In the genomic region with DNA sequence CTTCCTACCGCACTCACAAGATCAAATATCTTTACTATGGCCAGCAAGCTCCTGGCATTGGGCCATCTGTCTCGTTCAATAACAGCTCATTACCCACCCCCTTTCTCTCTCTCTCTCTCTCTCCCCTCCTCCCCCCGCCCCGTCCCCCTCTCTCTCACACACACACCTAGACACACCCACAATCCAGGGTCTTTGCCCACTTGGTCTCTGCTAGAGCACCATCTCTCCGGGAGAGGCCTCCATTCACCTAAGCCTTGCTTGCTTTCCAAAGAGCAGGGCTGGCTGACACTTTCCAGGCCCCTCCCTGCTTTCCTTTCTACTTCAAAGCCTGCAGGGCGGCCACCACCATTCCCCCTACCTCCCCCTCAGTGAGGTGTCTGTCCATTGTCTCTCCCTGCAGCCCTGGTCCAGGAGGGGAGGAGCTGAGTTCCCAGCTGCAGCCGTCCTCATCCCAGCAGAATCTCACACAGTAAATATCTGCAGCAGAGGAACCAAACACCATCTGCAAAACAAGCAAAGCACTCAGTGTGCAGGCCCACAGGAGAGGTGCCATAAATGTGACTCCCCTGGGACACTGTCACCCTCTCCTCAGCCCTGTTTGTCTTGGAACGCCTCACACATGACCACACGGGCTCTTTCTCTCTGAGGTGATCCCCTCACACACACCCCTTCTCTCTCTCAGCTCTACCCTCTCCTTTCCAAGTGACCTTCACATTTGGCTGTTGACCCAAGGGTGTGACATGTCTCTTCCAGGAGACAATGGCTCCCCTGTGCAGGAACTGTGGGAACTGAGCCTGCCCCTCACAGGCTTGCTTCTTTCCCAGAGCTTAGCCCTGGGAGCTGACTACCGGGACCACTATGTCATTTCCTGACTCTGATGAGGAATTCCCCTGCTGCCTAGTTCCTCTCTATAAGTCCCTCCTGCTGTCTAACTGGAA, we compare ENCODE assay signal across 9 mouse cellular contexts. TPM values are rescaled to one million over a fixed set of nuclear protein-coding genes. Genes with fewer than 3 reads are reported as not detected.
A peak's percentile ranks its signal among the peaks of the same experiment; 100 is the strongest.
DNase-seq lines count a peak whose midpoint lies in the region; ATAC-seq and TF ChIP-seq lines count a peak whose summit lies in the region.
"Had no signal": no experiment of that assay in that cellular context is flagged by ENCODE, and none has a peak within 500 bp of the region (broad histone marks: within the 10 kb centered on the region; RNA-seq: fewer than 3 reads in every experiment).

No protein-coding gene starts in this region.

- no peaks in the 10 kb centered on the region for H3K27me3 ChIP-seq in embryonic facial prominence, embryonic 10.5 days (replicated peaks; ENCODE audit: low read depth, poor library complexity, severe bottlenecking)
- no peaks in the 10 kb centered on the region for H3K27me3 ChIP-seq in heart, postnatal 0 days (ENCODE audit: control insufficient read depth, insufficient read depth, low read length)
- H3K27me3 ChIP-seq in limb, embryonic 15.5 days, result no peaks in the 10 kb centered on the region

- no peaks in the 10 kb centered on the region for H3K36me3 ChIP-seq in embryonic facial prominence, embryonic 10.5 days (replicated peaks)
- no peaks in the 10 kb centered on the region for H3K36me3 ChIP-seq in heart, postnatal 0 days (replicated peaks; ENCODE audit: control insufficient read depth, insufficient read depth, low read length)
- no peaks in the 10 kb centered on the region for H3K36me3 ChIP-seq in limb, embryonic 15.5 days

- H3K9me3 ChIP-seq in embryonic facial prominence, embryonic 10.5 days, result no peaks in the 10 kb centered on the region
- H3K9me3 ChIP-seq in heart, postnatal 0 days (replicated peaks; ENCODE audit: control insufficient read depth, low read length), result no peaks in the 10 kb centered on the region
- H3K9me3 ChIP-seq in limb, embryonic 15.5 days, result no peaks in the 10 kb centered on the region

- WGBS in embryonic facial prominence, embryonic 10.5 days, result 4% methylated on average over 10 of the region's 10 CpGs
- 12% methylated on average over 10 of the region's 10 CpGs for WGBS in heart, postnatal 0 days
- WGBS in limb, embryonic 15.5 days, result 10% methylated on average over 10 of the region's 10 CpGs

- DNase-seq in adrenal gland, postnatal 10 days, result peak; percentile 52
- DNase-seq in adrenal gland, postnatal 4 days (ENCODE audit: low spot score in 2 of 2), result no peak
- peak; percentile 78 for DNase-seq in embryonic facial prominence, embryonic 10.5 days (ENCODE audit: low spot score)
- DNase-seq in heart, postnatal 0 days (ENCODE audit: low spot score), result peak; percentile 77
- no peak for DNase-seq in urinary bladder, adult 18-20 months (ENCODE audit: low spot score in 2 of 2)
- DNase-seq in T-cell, adult 2 months (ENCODE audit: low spot score), result no peak

- H3K4me2 ChIP-seq in heart, postnatal 0 days (ENCODE audit: low read depth, low read length), result peak overlapping the region; percentile 20; the same call in 1 of the 2 replicates
- peak overlapping the region; percentile 19; the same call in 1 of the 2 replicates for H3K4me2 ChIP-seq in limb, embryonic 15.5 days

- H3K4me1 ChIP-seq in embryonic facial prominence, embryonic 10.5 days, result peaks cover 73% of the 10 kb centered on the region
- peaks cover 54% of the 10 kb centered on the region for H3K4me1 ChIP-seq in heart, postnatal 0 days (ENCODE audit: control insufficient read depth, insufficient read depth)
- H3K4me1 ChIP-seq in limb, embryonic 15.5 days, result peaks cover 32% of the 10 kb centered on the region

- TF ChIP-seq CTCF in heart, postnatal 0 days (IDR thresholded peaks at IDR 0.05; ENCODE audit: low read depth), result no peak

- ATAC-seq in heart, postnatal 0 days (ENCODE audit: insufficient read depth, low read depth), result peak; percentile 70
- ATAC-seq in limb, embryonic 15.5 days (ENCODE audit: insufficient number of reproducible peaks, low FRiP score, low TSS enrichment, low read depth), result peak; percentile 50
- ATAC-seq in monocyte, adult 5-6 weeks (replicated peaks; ENCODE audit: insufficient number of reproducible peaks, low FRiP score, low TSS enrichment, poor library complexity, severe bottlenecking), result peak; percentile 67

- no peak overlapping the region; the same call in 1 of the 2 replicates for H3K9ac ChIP-seq in heart, postnatal 0 days (replicated peaks; ENCODE audit: low read depth, low read length)
- H3K9ac ChIP-seq in limb, embryonic 15.5 days, result no peak overlapping the region
- H3K9ac ChIP-seq: liver, embryonic 14.5 days had no signal

- TF ChIP-seq EP300 in heart, postnatal 0 days (IDR thresholded peaks at IDR 0.05; ENCODE audit: low read depth), result peak; percentile 50; the same call in 1 of the 2 replicates

- H3K27ac ChIP-seq in embryonic facial prominence, embryonic 10.5 days (replicated peaks), result peak overlapping the region; percentile 87
- peak overlapping the region; percentile 94 for H3K27ac ChIP-seq in heart, postnatal 0 days (ENCODE audit: low read depth)
- H3K27ac ChIP-seq in limb, embryonic 15.5 days, result peak overlapping the region; percentile 73
- H3K27ac ChIP-seq: liver, embryonic 14.5 days had no signal

- peak overlapping the region; percentile 23; the same call in 1 of the 2 replicates for H3K4me3 ChIP-seq in embryonic facial prominence, embryonic 10.5 days
- no peak overlapping the region for H3K4me3 ChIP-seq in heart, postnatal 0 days (ENCODE audit: low read depth, low read length)
- no peak overlapping the region for H3K4me3 ChIP-seq in limb, embryonic 15.5 days

RNA-seq across cellular contexts. Expression of a gene that starts 14.9 kb away (rescaled TPM):
- 1 to 10 TPM; 1.3 to 1.6 TPM for total RNA-seq in adrenal gland, postnatal 10 days (2021)
- 1 to 10 TPM; 1.2 to 1.5 TPM for total RNA-seq in adrenal gland, postnatal 4 days (2021)
- polyA plus RNA-seq in embryonic facial prominence, embryonic 10.5 days (2016; fragmentation: Nextera tagmentation; extraction: Ambion mirVana), result 0.16 and 0.21 TPM in 2 replicates
- total RNA-seq in heart, postnatal 0 days (2014; rRNA removed; ENCODE audit: low replicate concordance), result 0.04 and 0.19 TPM in 2 replicates
- 0.31 and 0.37 TPM in 2 replicates for polyA plus RNA-seq in heart, postnatal 0 days (2015; fragmentation: Nextera tagmentation; extraction: Ambion mirVana)
- 0.36 and 0.41 TPM in 2 replicates for polyA plus RNA-seq in limb, embryonic 15.5 days (2015; fragmentation: Nextera tagmentation; extraction: Ambion mirVana)
- total RNA-seq in monocyte, adult 5-6 weeks (2017), result 266 TPM in 3 replicates

RNA-seq across cellular contexts. Expression of a gene that starts 36.7 kb away (rescaled TPM):
- total RNA-seq in adrenal gland, postnatal 10 days (2021), result 10 to 100 TPM; 36.9 to 37.0 TPM
- total RNA-seq in adrenal gland, postnatal 4 days (2021), result 10 to 100 TPM; 37.0 to 37.1 TPM
- 31.0 and 32.1 TPM in 2 replicates for polyA plus RNA-seq in embryonic facial prominence, embryonic 10.5 days (2016; fragmentation: Nextera tagmentation; extraction: Ambion mirVana)
- 19.7 and 20.7 TPM in 2 replicates for total RNA-seq in heart, postnatal 0 days (2014; rRNA removed; ENCODE audit: low replicate concordance)
- 39.6 and 44.4 TPM in 2 replicates for polyA plus RNA-seq in heart, postnatal 0 days (2015; fragmentation: Nextera tagmentation; extraction: Ambion mirVana)
- polyA plus RNA-seq in limb, embryonic 15.5 days (2015; fragmentation: Nextera tagmentation; extraction: Ambion mirVana), result 43.9 and 47.4 TPM in 2 replicates
- total RNA-seq in monocyte, adult 5-6 weeks (2017), result 27.3 to 53.5 TPM (median 33.8 TPM) in 3 replicates

RNA-seq across cellular contexts. Expression of a gene that starts 52.0 kb away (rescaled TPM):
- 10 to 100 TPM; 50.8 to 74.3 TPM for total RNA-seq in adrenal gland, postnatal 10 days (2021)
- total RNA-seq in adrenal gland, postnatal 4 days (2021), result 10 to 100 TPM; 92.5 to 98.7 TPM
- 11.5 and 11.6 TPM in 2 replicates for polyA plus RNA-seq in embryonic facial prominence, embryonic 10.5 days (2016; fragmentation: Nextera tagmentation; extraction: Ambion mirVana)
- 40.5 and 57.2 TPM in 2 replicates for total RNA-seq in heart, postnatal 0 days (2014; rRNA removed; ENCODE audit: low replicate concordance)
- polyA plus RNA-seq in heart, postnatal 0 days (2015; fragmentation: Nextera tagmentation; extraction: Ambion mirVana), result 4.6 and 5.2 TPM in 2 replicates
- polyA plus RNA-seq in limb, embryonic 15.5 days (2015; fragmentation: Nextera tagmentation; extraction: Ambion mirVana), result 10.7 and 13.2 TPM in 2 replicates
- total RNA-seq in monocyte, adult 5-6 weeks (2017), result 2.8 to 13.7 TPM (median 3.3 TPM) in 3 replicates

Comparison
In these comparisons a context has a peak if more than half of its experiments do, and no peak if none do; other contexts are left out.
1. DNase-seq: peak in adrenal gland, postnatal 10 days (single experiment), embryonic facial prominence, embryonic 10.5 days (single experiment) and heart, postnatal 0 days (single experiment); none in adrenal gland, postnatal 4 days (0 of 2), urinary bladder, adult 18-20 months (0 of 2) and T-cell, adult 2 months (single experiment).
2. RNA of a gene that starts 14.9 kb away (total RNA-seq): 266 TPM in monocyte, adult 5-6 weeks; 1.3 to 1.6 TPM in adrenal gland, postnatal 10 days, 1.2 to 1.5 TPM in adrenal gland, postnatal 4 days and 0.04 to 0.19 TPM in heart, postnatal 0 days; every median in the first group is over 100 times any median in the second.
3. Peak in every context shown above with its lines, with median percentiles within 50 percentile points of each other: H3K27ac ChIP-seq and ATAC-seq.